Mouse (Mus musculus): ENCODE measurements around the gene Urah. TPM values are rescaled to one million over a fixed set of nuclear protein-coding genes. Genes with fewer than 3 reads are reported as not detected.

Gene Urah
- polyA plus RNA-seq, 1 experiment: 15.9 TPM

GRCm38 (mm10) chr7:140854483-140854882 lies 19.7 kb downstream of the Urah start:
- WGBS: 95% methylated on average over 18 of the region's 18 CpGs
- no peaks in the 10 kb centered on the region for H3K27me3 ChIP-seq (ENCODE audit: control insufficient read depth, insufficient read depth, low read length)
- no peak for DNase-seq
- H3K36me3 ChIP-seq (ENCODE audit: control insufficient read depth, insufficient read depth, low read length): peaks cover 7% of the 10 kb centered on the region; the same call in 1 of the 2 replicates
- no peak overlapping the region for H3K27ac ChIP-seq (ENCODE audit: control insufficient read depth, insufficient read depth, low read length)
- H3K4me1 ChIP-seq (replicated peaks; ENCODE audit: control insufficient read depth, insufficient read depth, low read length): peaks cover 27% of the 10 kb centered on the region
- no peak overlapping the region for H3K4me3 ChIP-seq (ENCODE audit: control insufficient read depth, insufficient read depth, low read length)
- TF ChIP-seq POLR2A (IDR thresholded peaks at IDR 0.05; ENCODE audit: control insufficient read depth, extremely low read depth, insufficient read depth, low read length, poor library complexity) (no peak), CTCF (IDR thresholded peaks at IDR 0.05; ENCODE audit: borderline replicate concordance, control insufficient read depth, extremely low read depth, insufficient read depth, low read length, poor library complexity) (no peak)

GRCm38 (mm10) chr7:140855181-140855580 lies 20.4 kb downstream of the Urah start:
- H3K27me3 ChIP-seq (ENCODE audit: control insufficient read depth, insufficient read depth, low read length): no peaks in the 10 kb centered on the region
- 78% methylated on average over 9 of the region's 9 CpGs for WGBS
- H3K27ac ChIP-seq (ENCODE audit: control insufficient read depth, insufficient read depth, low read length): no peak overlapping the region
- peaks cover 27% of the 10 kb centered on the region for H3K4me1 ChIP-seq (replicated peaks; ENCODE audit: control insufficient read depth, insufficient read depth, low read length)
- DNase-seq: no peak
- H3K36me3 ChIP-seq (ENCODE audit: control insufficient read depth, insufficient read depth, low read length): peaks cover 8% of the 10 kb centered on the region; the same call in 1 of the 2 replicates
- no peak overlapping the region for H3K4me3 ChIP-seq (ENCODE audit: control insufficient read depth, insufficient read depth, low read length)
- TF ChIP-seq POLR2A (IDR thresholded peaks at IDR 0.05; ENCODE audit: control insufficient read depth, extremely low read depth, insufficient read depth, low read length, poor library complexity) (no peak), CTCF (IDR thresholded peaks at IDR 0.05; ENCODE audit: borderline replicate concordance, control insufficient read depth, extremely low read depth, insufficient read depth, low read length, poor library complexity) (no peak)

- under 1% methylated on average over 51 of the region's 51 CpGs for WGBS
- no peaks in the 10 kb centered on the region for H3K27me3 ChIP-seq (ENCODE audit: control insufficient read depth, insufficient read depth, low read length)
- TF ChIP-seq POLR2A (IDR thresholded peaks at IDR 0.05; ENCODE audit: control insufficient read depth, extremely low read depth, insufficient read depth, low read length, poor library complexity) (peak; percentile 14), CTCF (IDR thresholded peaks at IDR 0.05; ENCODE audit: borderline replicate concordance, control insufficient read depth, extremely low read depth, insufficient read depth, low read length, poor library complexity) (no peak)
- peak; percentile 57 for DNase-seq
- peaks cover 15% of the 10 kb centered on the region for H3K36me3 ChIP-seq (ENCODE audit: control insufficient read depth, insufficient read depth, low read length)
- peak within 1 kb of the TSS; percentile 77 for H3K27ac ChIP-seq (ENCODE audit: control insufficient read depth, insufficient read depth, low read length)
- peaks cover 27% of the 10 kb centered on the region for H3K4me1 ChIP-seq (replicated peaks; ENCODE audit: control insufficient read depth, insufficient read depth, low read length)
- H3K4me3 ChIP-seq (ENCODE audit: control insufficient read depth, insufficient read depth, low read length): peak within 1 kb of the TSS; percentile 98
Measured at GRCm38 (mm10) chr7:140855860-140856784, 21.3 kb downstream of the Urah start, which contains the start of gene Gm45785. Gene Gm45785, minus strand, starts transcription at chr7:140856331.

- WGBS: under 1% methylated on average over 50 of the region's 50 CpGs
Measured at GRCm38 (mm10) chr7:140856785-140857549, 22.1 kb downstream of the Urah start, which contains the start of gene Ric8a. Gene Ric8a, plus strand, starts transcription at chr7:140856957.

GRCm38 (mm10) chr7:140857550-140858505 lies 23.0 kb downstream of the Urah start, which contains the start of gene Bet1l:
Gene Bet1l, minus strand, starts transcription at chr7:140857577.
- Histone ChIP-seq H3K4me3 (ENCODE audit: control insufficient read depth, insufficient read depth, low read length) (peak within 1 kb of the TSS; percentile 98), H3K36me3 (ENCODE audit: control insufficient read depth, insufficient read depth, low read length) (peaks cover 32% of the 10 kb centered on the region), H3K27ac (ENCODE audit: control insufficient read depth, insufficient read depth, low read length) (peak within 1 kb of the TSS; percentile 77), H3K4me1 (replicated peaks; ENCODE audit: control insufficient read depth, insufficient read depth, low read length) (peaks cover 27% of the 10 kb centered on the region), H3K27me3 (ENCODE audit: control insufficient read depth, insufficient read depth, low read length) (no peaks in the 10 kb centered on the region)
- WGBS: 13% methylated on average over 40 of the region's 40 CpGs
- peak; percentile 10 for DNase-seq
- TF ChIP-seq POLR2A (IDR thresholded peaks at IDR 0.05; ENCODE audit: control insufficient read depth, extremely low read depth, insufficient read depth, low read length, poor library complexity) (no peak), CTCF (IDR thresholded peaks at IDR 0.05; ENCODE audit: borderline replicate concordance, control insufficient read depth, extremely low read depth, insufficient read depth, low read length, poor library complexity) (no peak)

More at GRCm38 (mm10) chr7:140856785-140857549, 22.1 kb downstream of the Urah start, which contains the start of gene Ric8a:
- peaks cover 27% of the 10 kb centered on the region for H3K4me1 ChIP-seq (replicated peaks; ENCODE audit: control insufficient read depth, insufficient read depth, low read length)
- peaks cover 23% of the 10 kb centered on the region for H3K36me3 ChIP-seq (ENCODE audit: control insufficient read depth, insufficient read depth, low read length)
- peak within 1 kb of the TSS; percentile 98 for H3K4me3 ChIP-seq (ENCODE audit: control insufficient read depth, insufficient read depth, low read length)
- TF ChIP-seq CTCF (IDR thresholded peaks at IDR 0.05; ENCODE audit: borderline replicate concordance, control insufficient read depth, extremely low read depth, insufficient read depth, low read length, poor library complexity) (0 out of 2 replicates have a peak, but pooled peaks have one; percentile 36), POLR2A (IDR thresholded peaks at IDR 0.05; ENCODE audit: control insufficient read depth, extremely low read depth, insufficient read depth, low read length, poor library complexity) (peak; percentile 66)
- DNase-seq: peak; percentile 85
- peak within 1 kb of the TSS; percentile 77 for H3K27ac ChIP-seq (ENCODE audit: control insufficient read depth, insufficient read depth, low read length)
- no peaks in the 10 kb centered on the region for H3K27me3 ChIP-seq (ENCODE audit: control insufficient read depth, insufficient read depth, low read length)
